Mouse (Mus musculus): Measurements from ENCODE around the gene Nudt16l1.

The Nudt16l1 gene

DNA sequence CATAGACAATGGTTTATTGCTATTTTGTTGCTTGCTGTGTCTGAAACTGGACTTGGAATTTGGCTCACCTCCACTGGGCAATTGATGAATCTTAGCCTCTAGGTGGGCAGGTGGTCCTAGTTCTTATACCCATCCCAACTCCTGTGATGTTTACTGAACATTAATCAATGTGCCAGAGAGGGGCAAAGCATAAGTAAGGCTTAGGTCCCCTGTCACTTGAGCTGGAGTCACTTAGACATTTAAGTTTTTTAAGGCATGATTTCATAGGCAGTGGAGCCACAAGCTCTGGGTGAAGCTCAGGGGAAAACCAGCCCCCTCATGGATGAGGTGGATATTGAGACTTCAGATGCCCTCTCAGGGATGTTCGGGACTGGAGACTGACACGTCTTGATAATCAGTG lies at the start of gene Nudt16l1:
Nudt16l1 (plus strand) TSS at position 301 of the 400 bp plus-strand sequence.
- no peak for DNase-seq (ENCODE audit: low spot score)

GRCm38 (mm10) chr16:4890201-4890709 lies 48.3 kb upstream of the Nudt16l1 start:
- no peak for DNase-seq (ENCODE audit: low spot score)

DNA sequence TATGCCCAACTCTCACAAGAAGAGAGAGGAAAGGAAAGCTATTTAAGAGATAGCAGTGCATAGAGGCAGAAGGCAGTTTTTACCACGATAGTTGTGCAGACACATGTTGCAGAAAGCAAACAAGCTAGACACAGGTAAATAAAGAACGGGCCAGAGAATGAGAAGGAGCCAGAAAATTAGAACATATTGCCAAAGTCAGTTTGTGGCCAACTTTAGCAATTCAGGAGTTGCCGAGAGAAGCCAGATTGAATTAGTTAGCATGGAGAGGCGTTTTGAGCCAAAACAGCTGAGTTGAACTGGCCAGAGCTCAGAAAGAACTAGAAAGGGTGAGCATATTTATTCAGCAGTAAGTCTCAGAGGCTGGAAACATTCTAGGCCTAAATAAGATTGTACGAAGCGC lies 46.4 kb upstream of the Nudt16l1 start:
- DNase-seq (ENCODE audit: low spot score), result no peak

DNA sequence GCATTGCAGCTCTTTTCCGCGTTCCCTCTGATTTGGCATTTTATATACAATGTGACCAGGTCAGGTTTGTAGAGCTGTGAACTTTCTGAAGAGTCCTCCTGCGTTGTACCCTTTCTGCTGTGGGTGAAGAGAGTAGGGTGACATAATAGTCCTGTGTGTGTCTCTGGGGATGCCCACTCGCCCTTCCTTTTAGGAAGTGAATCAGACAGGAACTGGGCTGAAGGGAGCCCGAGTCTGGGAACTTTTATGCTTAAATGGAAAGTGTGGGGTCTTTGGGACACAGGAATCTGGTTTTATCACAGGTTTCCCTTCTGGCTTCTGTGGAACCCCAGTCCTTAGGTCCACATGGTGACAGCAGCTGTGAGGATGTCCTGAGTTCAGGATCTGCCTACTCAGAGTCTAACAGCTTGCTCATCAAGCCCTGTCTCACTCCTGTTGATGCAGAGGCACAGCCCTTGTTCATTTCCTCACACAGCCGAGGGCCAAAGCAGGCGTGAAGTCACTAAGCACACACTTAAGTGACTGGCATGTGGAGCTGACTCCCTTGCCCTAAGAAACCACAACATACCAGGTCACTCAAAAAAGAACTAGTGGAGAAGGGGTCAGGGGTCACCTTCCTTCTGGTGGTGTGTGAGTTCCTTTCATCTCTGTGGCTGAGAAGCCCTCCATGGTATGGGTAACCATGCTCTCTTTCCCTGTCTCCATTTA lies 44.2 kb upstream of the Nudt16l1 start:
- no peak for DNase-seq (ENCODE audit: low spot score)

DNA sequence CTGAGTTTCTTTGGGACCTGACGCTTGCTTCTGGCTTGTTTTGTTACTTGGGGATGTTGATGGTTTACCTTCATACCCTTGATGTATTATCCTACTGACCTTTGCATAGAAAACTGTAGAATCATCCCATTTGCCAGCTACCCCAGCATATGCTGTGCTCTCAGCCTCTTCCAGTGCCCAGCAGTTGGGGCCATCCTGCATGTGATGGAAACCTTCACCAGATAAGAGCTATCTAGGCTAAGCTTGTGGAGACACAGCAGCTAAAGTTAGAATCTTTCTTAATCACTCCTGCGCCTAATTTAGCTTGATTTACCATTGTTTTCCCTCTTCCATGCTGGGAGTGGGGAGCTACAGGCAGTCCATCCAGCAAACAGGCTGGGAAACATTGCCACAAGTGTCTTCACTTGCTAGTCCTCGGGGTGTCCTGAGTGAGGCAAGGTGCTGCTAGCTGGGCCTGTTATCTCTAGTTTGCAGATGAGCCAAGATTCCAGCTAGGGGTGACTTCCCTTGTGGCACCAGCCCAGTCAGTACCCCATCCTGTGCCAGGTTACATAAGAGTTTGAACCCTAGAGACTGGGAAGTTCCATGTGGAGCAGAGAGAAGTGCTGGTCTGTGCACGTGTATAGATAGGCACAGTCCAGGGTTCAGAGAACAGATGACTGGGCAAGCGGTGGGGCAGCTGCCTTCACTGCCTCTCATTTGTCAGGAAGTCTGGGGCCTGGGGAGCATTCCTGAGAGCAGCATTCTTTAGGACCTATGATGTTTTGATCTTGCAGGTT lies 42.1 kb upstream of the Nudt16l1 start:
- no peak for DNase-seq (ENCODE audit: low spot score)

DNA sequence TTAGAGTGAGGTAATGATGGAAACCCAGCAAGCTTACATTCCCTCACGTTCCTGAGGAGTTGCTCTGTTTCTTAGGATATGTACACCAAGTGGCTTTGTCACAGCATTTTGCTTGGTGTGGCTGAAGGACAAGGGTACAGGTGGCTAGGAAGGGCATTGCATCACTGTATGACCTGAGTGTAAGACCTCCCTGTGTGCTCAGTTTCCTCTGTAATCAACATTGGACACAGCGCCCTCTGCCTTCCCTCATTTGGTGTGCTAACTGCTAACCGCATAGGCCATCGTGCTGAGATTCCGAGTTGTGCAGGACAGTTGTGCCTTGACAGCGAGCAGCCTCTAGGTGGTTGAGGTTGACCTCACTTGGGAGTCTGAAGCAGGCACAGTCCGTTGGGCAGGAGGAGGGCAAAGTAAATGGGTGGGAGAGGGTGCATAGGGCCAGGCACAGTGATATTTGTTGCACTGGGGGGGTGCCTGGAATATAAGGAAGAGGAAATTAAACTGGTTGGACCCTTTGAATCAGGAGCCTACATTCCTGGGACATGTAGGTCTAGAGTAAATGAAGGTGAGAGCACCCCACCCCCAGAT lies 41.3 kb upstream of the Nudt16l1 start:
- no peak for DNase-seq (ENCODE audit: low spot score)

GRCm38 (mm10) chr16:4898881-4899280 lies 39.7 kb upstream of the Nudt16l1 start:
- no peak for DNase-seq (ENCODE audit: low spot score)

- no peak for DNase-seq (ENCODE audit: low spot score)
These were observed 38.9 kb upstream of the Nudt16l1 start for GRCm38 (mm10) chr16:4899711-4900110.

GRCm38 (mm10) chr16:4901167-4901566 lies 37.4 kb upstream of the Nudt16l1 start:
- DNase-seq (ENCODE audit: low spot score), result no peak

DNA sequence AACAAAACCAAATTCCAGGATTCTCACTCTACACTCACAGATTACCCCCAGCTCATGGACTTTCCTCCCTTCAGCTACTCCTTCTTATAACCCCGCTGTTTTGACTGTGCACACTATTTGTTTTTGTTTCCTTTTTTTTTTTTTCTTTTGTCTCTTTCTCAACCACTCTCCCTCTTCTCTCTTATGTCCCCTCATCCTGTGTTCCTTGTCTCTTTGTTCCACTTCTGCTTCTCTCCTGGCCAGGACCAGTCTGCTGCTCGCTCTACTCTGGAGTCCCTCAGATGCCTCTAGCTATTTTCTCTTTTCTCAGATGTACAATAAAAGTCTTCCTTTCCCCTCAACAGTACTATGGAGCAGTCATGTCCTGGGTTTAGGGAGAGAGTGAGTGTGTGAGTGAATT lies 36.2 kb upstream of the Nudt16l1 start:
- no peak for DNase-seq (ENCODE audit: low spot score)

GRCm38 (mm10) chr16:4903491-4904102 lies 35.0 kb upstream of the Nudt16l1 start:
- no peak for DNase-seq (ENCODE audit: low spot score)

- no peak for DNase-seq (ENCODE audit: low spot score)
These were observed 33.7 kb upstream of the Nudt16l1 start for GRCm38 (mm10) chr16:4904878-4905277.

GRCm38 (mm10) chr16:4905591-4905990 lies 33.0 kb upstream of the Nudt16l1 start:
- DNase-seq (ENCODE audit: low spot score), result no peak

DNA sequence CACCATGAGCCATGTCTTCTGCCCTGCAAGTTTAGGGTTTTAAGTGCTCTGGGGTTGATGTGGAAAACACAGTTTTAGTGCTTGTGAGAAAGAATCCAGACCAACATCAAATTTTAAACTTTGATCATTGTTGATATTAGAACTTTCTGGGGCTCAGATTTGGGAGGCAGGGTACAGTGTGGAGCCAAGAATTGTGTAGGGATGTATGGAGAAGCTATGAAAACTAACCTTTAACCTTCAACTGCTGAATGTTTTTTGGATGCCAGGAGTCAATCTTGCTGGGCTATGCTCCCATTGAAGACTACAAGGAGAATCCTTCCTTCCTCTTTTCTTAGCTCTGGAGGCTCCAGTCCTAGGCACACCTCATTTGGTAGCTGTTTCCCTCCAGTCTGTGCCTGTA lies 32.0 kb upstream of the Nudt16l1 start:
- no peak for DNase-seq (ENCODE audit: low spot score)

DNA sequence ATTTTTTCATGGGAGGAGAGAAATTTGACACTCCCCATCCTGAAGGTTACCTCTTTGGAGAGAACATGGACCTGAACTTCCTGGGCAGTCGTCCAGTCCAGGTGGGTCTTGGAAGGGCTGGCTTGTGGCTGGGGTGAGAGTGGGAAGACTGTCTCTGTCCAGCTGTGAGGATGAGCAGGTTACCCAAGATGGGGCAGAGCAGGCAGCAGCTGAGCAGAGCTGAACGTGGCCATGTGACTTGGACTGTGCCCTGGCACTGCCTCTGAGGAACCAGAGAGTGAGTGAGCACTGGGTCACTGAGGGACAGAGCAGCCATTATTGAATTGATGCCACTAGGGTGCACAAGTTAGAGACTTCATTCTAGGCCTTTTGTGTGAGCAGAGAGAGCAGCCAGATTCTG lies 31.2 kb upstream of the Nudt16l1 start:
- no peak for DNase-seq (ENCODE audit: low spot score)

DNA sequence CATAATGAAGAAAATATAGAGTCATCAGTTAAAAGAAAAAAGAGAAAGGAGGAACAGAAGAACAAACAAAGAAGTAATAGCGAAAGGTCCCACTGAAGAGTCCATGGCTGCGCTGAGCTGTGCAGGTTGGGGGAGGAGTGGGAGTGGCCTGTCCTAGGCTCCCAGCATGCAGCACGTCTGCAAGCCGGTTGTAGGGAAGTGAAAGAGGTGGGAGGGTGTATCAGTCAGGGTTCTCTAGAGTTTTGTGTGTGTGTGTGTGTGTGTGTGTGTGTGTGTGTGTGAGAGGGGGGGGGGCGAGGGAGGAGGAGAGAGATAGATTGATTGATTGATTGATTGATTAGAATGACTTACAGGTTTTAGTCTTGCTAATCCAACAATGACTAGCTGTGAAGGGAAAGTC lies 30.6 kb upstream of the Nudt16l1 start:
- DNase-seq (ENCODE audit: low spot score), result no peak

GRCm38 (mm10) chr16:4909745-4910144 lies 28.8 kb upstream of the Nudt16l1 start:
- DNase-seq (ENCODE audit: low spot score), result no peak

- DNase-seq (ENCODE audit: low spot score), result no peak
These were observed 27.8 kb upstream of the Nudt16l1 start for GRCm38 (mm10) chr16:4910758-4911157.

DNA sequence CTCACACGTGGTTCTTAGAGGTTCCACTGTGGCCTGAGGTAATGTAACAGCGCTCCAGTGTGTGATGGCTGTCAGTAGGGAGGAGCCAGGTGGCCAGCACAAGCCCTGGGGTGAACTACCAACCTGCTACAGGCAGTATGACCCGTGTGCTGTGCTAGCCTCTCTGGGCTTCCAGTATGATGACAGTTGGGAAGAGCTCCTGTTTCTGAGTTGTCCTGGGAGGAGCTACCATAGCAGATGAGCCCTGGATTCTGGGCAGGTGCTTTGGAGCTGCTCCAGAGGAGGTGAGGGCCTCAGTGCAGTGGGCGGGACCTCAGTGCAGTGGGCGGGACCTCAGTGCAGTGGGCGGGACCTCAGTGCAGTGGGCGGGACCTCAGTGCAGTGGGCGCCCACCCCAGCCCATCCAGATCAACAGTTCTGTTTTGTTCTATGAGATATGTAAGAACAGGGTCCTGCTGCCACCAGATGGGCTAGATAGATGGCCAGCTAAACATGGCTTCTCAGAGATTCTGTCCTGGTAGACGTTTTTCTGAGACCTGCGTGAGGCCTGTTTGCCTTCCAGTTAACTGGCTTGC lies 26.4 kb upstream of the Nudt16l1 start:
- no peak for DNase-seq (ENCODE audit: low spot score)

- no peak for DNase-seq (ENCODE audit: low spot score)
These were observed 25.4 kb upstream of the Nudt16l1 start for GRCm38 (mm10) chr16:4912907-4913782.

Data from urinary bladder, postnatal 25 days (tissue).